Mouse (Mus musculus): ENCODE measurements around the gene Mnd1.

DNA sequence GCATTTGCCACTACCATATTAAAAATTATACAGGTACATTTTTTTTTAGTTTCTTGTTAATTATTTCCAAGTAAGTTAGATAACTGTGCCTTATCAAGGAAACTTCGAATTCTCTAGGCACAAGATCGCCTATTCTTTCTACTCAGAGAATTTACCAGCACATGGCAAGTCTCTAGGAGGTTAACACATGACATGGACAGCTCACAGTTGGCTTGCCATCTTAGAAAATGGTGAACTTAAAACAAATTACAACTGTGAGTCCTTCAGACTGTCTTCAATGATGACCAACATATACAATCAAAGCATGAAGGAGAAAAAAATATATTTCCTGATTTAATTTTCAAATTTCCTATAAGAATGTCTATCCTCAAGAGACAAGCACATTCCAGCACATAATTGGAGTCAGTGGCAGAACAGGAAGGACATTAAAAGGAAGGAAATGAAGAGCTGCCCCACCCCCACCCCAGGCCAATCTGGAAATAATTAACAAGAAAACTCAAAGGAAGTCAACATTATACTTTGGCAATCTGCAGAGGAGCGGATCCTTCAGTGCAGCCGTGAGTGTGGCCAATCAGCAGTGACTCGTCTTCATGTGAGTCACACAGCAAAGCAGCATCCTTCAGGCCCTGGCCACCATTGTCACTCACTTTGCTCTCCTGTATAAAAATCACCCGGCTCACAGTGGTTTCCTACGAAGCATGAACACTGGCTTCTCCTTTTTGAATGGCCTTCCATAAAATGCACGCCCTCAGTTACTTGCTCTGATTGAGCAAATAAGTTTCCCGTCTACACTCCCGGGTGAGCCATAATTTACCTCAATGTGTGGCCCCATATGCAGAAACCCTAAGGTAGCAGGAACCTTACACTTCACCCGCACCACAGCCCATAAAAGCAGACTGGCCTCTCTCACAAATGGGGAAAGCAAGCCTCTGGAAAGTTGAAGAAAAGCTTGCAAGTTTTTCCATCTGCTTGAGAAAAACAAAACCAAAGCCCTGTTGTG, 26.4 kb downstream of the Mnd1 start:
- TF ChIP-seq CTCF (IDR thresholded peaks at IDR 0.05): no peak
- TF ChIP-seq POLR2A (IDR thresholded peaks at IDR 0.05; ENCODE audit: insufficient read depth, low read depth, low read length): no peak

Data from heart, adult 2 months (tissue).